Mouse (Mus musculus) liver, adult 2 months (tissue): ENCODE data around the gene Rfx7.

Experiments
- CTCF ChIP-seq: fragments of 200-500 bp; IDR thresholded peaks from 2 replicates; pipeline ENCODE4 v1.5.1; 2011; ENCODE audit warnings: low read depth, low read length, control low read depth
- POLR2A ChIP-seq: fragments of 200-500 bp; IDR thresholded peaks from 2 replicates; pipeline ENCODE4 v1.6.1; 2011; ENCODE audit warnings: low read length, control low read depth; ENCODE audit not compliant: insufficient read depth; ENCODE audit errors: extremely low read depth

- TF ChIP-seq CTCF (no peak), POLR2A (no peak)
Observed at GRCm38 (mm10) chr9:72667126-72667525, 135.1 kb downstream of the Rfx7 start.
